Mouse (Mus musculus): ENCODE data around the gene Olfr92. TPM values are rescaled to one million over a fixed set of nuclear protein-coding genes. Genes with fewer than 3 reads are reported as not detected.
A peak's percentile ranks its signal among the peaks of the same experiment; 100 is the strongest.

Gene Olfr92
- total and polyA plus RNA-seq, 2 experiments from 2014 or later = not detected

DNA sequence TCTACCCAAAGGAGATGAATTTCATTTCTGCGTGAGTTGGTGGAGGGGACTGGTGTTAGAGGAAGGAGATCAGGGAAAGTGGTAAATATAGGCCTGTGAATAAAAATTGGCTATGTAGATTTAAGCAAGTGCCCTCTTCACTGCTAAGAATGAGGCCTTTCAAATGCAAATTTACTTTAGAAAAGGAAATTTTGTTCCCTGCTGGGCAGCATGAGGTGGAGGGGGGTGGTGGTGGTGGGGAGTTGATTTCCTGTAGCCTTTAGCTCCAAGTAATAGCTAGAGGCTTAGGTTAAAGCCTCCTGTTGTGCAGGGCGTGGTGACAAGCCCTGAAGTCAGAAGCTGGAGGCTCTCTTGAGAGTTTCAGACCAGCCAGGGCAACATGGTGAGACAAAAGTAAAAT lies 40.9 kb downstream of the Olfr92 start:
- Histone ChIP-seq H3K4me3 (ENCODE audit: low read depth, low read length) (no peak overlapping the region), H3K4me1 (ENCODE audit: insufficient read depth, low read length) (peaks cover 5% of the 10 kb centered on the region; the same call in 1 of the 2 replicates), H3K9me3 (ENCODE audit: low read length) (no peaks in the 10 kb centered on the region), H3K27ac (ENCODE audit: low read depth, low read length) (0 out of 2 replicates have a peak overlapping the region, but pooled peaks have one; percentile 26), H3K36me3 (ENCODE audit: insufficient read depth, low read length) (peaks cover 16% of the 10 kb centered on the region), H3K27me3 (ENCODE audit: insufficient read depth, low read length) (no peaks in the 10 kb centered on the region), H3K4me2 (ENCODE audit: low read depth, low read length, poor library complexity, severe bottlenecking) (no peak overlapping the region), H3K9ac (replicated peaks; ENCODE audit: low read length, poor library complexity, severe bottlenecking) (no peak overlapping the region)
- WGBS = 8% methylated on average over 2 of the region's 2 CpGs
- no peak for TF ChIP-seq CTCF (IDR thresholded peaks at IDR 0.05)
- DNase-seq (ENCODE audit: low spot score) (no peak), ATAC-seq (ENCODE audit: low FRiP score) (no peak)

DNA sequence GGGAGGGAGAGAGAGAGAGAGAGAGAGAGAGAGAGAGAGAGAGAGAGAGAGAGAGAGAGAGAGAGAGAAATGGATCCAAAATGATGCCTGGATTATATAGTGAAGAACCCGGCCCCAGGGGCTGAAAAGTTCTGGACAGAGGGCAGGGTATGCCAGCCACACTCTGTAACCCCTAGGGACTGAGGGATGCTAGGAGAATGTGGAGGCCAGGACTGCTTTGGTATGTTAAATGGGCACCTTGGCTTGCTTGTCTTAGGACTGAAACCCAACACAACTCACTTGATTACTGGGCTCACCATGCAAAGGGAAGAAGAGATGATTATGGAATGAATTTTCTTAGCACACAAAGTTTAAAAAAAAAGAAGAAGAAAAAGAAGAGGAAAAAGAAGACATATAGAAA lies 41.7 kb downstream of the Olfr92 start:
- Histone ChIP-seq H3K4me2 (ENCODE audit: low read depth, low read length, poor library complexity, severe bottlenecking) (no peak overlapping the region), H3K27ac (ENCODE audit: low read depth, low read length) (no peak overlapping the region; the same call in 1 of the 2 replicates), H3K36me3 (ENCODE audit: insufficient read depth, low read length) (peaks cover 22% of the 10 kb centered on the region), H3K4me3 (ENCODE audit: low read depth, low read length) (no peak overlapping the region), H3K9me3 (ENCODE audit: low read length) (no peaks in the 10 kb centered on the region), H3K9ac (replicated peaks; ENCODE audit: low read length, poor library complexity, severe bottlenecking) (no peak overlapping the region), H3K4me1 (ENCODE audit: insufficient read depth, low read length) (peaks cover 5% of the 10 kb centered on the region; the same call in 1 of the 2 replicates), H3K27me3 (ENCODE audit: insufficient read depth, low read length) (no peaks in the 10 kb centered on the region)
- no peak for TF ChIP-seq CTCF (IDR thresholded peaks at IDR 0.05)
- ATAC-seq (ENCODE audit: low FRiP score) (no peak), DNase-seq (ENCODE audit: low spot score) (no peak)
- 39% methylated on average over 1 of the region's 1 CpGs for WGBS

DNA sequence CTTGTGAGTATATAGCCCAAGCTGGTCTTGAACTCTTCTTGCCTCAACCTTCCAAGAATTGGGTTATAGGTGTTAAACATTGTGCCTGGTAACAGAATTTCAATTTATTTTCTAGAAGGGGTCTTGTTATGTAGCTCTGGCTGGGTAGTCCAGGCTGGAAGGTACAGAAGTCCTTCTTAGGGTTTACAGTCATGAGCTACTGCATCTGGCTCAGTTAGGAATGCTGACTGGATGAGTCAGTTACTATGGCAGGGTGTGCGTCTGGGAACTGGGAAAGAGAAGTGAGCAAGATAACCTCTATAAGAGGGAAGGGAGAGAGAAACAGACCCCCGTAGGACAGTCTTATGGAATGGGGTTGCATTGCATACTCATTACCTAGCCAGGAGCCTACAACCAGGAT lies 44.1 kb downstream of the Olfr92 start:
- 96% methylated on average over 2 of the region's 2 CpGs for WGBS
- TF ChIP-seq CTCF (IDR thresholded peaks at IDR 0.05) = no peak
- Histone ChIP-seq H3K36me3 (ENCODE audit: insufficient read depth, low read length) (peaks cover 39% of the 10 kb centered on the region), H3K4me1 (ENCODE audit: insufficient read depth, low read length) (peaks cover 5% of the 10 kb centered on the region; the same call in 1 of the 2 replicates), H3K9me3 (ENCODE audit: low read length) (no peaks in the 10 kb centered on the region), H3K27ac (ENCODE audit: low read depth, low read length) (no peak overlapping the region), H3K4me3 (ENCODE audit: low read depth, low read length) (no peak overlapping the region), H3K4me2 (ENCODE audit: low read depth, low read length, poor library complexity, severe bottlenecking) (no peak overlapping the region), H3K27me3 (ENCODE audit: insufficient read depth, low read length) (no peaks in the 10 kb centered on the region), H3K9ac (replicated peaks; ENCODE audit: low read length, poor library complexity, severe bottlenecking) (no peak overlapping the region)
- ATAC-seq (ENCODE audit: low FRiP score) (no peak), DNase-seq (ENCODE audit: low spot score) (no peak)

DNA sequence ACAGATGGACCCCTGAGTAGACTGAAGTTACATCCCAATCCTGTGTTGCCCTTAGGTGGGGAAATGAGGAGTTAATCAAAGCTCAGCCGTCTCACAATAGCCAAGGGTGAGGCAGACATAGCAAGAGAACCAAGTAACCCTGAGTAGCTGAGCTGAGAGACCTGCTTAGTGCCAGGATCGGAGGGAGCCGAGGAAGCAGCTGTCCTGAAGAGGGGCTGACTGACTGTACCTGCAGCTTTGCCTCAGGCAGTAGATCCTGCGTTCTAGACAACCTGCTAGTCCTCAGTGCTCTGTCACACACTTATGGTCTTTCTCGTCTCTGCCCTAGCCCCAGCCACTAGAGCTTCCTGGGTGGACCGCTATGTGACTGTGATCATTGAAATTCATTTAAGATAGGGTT lies 44.7 kb downstream of the Olfr92 start:
- H3K27ac ChIP-seq (ENCODE audit: low read depth, low read length) = no peak overlapping the region
- H3K9me3 ChIP-seq (ENCODE audit: low read length) = no peaks in the 10 kb centered on the region
- no peak for TF ChIP-seq CTCF (IDR thresholded peaks at IDR 0.05)
- ATAC-seq (ENCODE audit: low FRiP score) (no peak), DNase-seq (ENCODE audit: low spot score) (no peak)
- H3K9ac ChIP-seq (replicated peaks; ENCODE audit: low read length, poor library complexity, severe bottlenecking) = no peak overlapping the region
- peaks cover 5% of the 10 kb centered on the region; the same call in 1 of the 2 replicates for H3K4me1 ChIP-seq (ENCODE audit: insufficient read depth, low read length)
- no peak overlapping the region for H3K4me2 ChIP-seq (ENCODE audit: low read depth, low read length, poor library complexity, severe bottlenecking)
- peaks cover 45% of the 10 kb centered on the region for H3K36me3 ChIP-seq (ENCODE audit: insufficient read depth, low read length)
- 82% methylated on average over 6 of the region's 6 CpGs for WGBS
- no peaks in the 10 kb centered on the region for H3K27me3 ChIP-seq (ENCODE audit: insufficient read depth, low read length)
- no peak overlapping the region for H3K4me3 ChIP-seq (ENCODE audit: low read depth, low read length)

DNA sequence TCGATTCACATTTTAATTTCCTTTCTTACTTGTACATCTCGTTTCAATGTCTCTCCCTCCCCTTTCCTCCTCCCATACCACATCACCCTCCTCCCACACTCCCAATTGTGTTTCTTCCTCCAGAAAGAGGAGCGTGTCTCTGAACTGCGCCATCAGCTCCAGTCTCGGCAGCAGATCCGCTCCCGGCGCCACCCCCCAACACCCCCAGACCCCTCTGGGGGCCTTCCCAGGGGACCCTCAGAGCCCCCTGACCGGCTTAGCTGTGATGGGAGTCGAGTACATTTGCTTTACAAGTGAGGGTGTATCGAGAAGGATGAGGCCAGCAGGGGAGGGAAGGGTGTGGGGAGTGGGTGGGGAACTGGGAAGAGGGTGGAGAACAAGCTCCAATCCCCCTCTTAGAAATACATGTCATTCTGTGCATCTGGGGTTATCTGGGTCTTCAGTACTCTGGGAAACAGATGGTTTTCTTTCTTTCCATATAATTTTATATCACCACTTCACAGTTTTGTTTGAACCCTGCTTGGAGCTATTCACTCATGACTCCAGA lies 47.1 kb downstream of the Olfr92 start:
- no peak for TF ChIP-seq CTCF (IDR thresholded peaks at IDR 0.05)
- Histone ChIP-seq H3K9ac (replicated peaks; ENCODE audit: low read length, poor library complexity, severe bottlenecking) (no peak overlapping the region), H3K27me3 (ENCODE audit: insufficient read depth, low read length) (no peaks in the 10 kb centered on the region), H3K9me3 (ENCODE audit: low read length) (no peaks in the 10 kb centered on the region), H3K4me3 (ENCODE audit: low read depth, low read length) (no peak overlapping the region), H3K27ac (ENCODE audit: low read depth, low read length) (0 out of 2 replicates have a peak overlapping the region, but pooled peaks have one; percentile 32), H3K4me2 (ENCODE audit: low read depth, low read length, poor library complexity, severe bottlenecking) (no peak overlapping the region), H3K4me1 (ENCODE audit: insufficient read depth, low read length) (no peaks in the 10 kb centered on the region), H3K36me3 (ENCODE audit: insufficient read depth, low read length) (peaks cover 67% of the 10 kb centered on the region)
- DNase-seq (ENCODE audit: low spot score) (no peak), ATAC-seq (ENCODE audit: low FRiP score) (no peak)
- WGBS = 32% methylated on average over 11 of the region's 11 CpGs

DNA sequence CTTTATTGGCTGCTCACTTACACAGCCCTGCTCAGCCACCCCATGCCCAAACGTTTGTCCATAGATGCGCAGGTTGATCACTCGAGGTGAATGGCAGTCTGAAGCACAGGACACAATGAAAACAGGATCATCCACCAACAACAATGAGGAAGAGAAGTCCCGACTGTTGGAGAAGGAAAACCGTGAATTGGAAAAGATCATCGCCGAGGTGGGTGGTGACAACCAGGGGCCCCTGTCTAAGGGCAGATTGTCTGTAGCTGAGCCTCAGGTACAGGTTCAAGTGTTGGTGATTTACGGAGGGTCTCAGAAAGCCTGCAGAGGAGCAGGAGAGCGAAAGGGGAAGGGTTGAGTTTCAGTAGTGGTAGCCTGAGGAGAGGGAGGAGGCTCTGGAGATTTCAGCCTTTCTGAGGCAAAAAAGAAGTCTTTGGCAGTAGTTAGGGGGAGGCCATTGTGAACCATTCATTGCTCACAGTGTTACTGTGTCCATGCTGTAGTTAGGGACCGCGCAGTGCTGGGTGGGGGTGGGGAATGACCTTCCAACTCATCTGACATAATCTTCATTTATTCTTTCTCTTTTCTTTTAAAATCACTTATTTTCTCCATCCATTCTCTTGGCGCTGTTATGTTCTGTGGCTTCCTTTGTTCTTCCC lies 47.7 kb downstream of the Olfr92 start:
- Histone ChIP-seq H3K9me3 (ENCODE audit: low read length) (no peaks in the 10 kb centered on the region), H3K27me3 (ENCODE audit: insufficient read depth, low read length) (no peaks in the 10 kb centered on the region), H3K36me3 (ENCODE audit: insufficient read depth, low read length) (peaks cover 73% of the 10 kb centered on the region), H3K27ac (ENCODE audit: low read depth, low read length) (no peak overlapping the region), H3K4me1 (ENCODE audit: insufficient read depth, low read length) (no peaks in the 10 kb centered on the region), H3K4me2 (ENCODE audit: low read depth, low read length, poor library complexity, severe bottlenecking) (no peak overlapping the region), H3K4me3 (ENCODE audit: low read depth, low read length) (no peak overlapping the region), H3K9ac (replicated peaks; ENCODE audit: low read length, poor library complexity, severe bottlenecking) (no peak overlapping the region)
- 49% methylated on average over 12 of the region's 12 CpGs for WGBS
- 0 out of 2 replicates have a peak, but pooled peaks have one; percentile 25 for ATAC-seq (ENCODE audit: low FRiP score)
- no peak for TF ChIP-seq CTCF (IDR thresholded peaks at IDR 0.05)
- no peak for DNase-seq (ENCODE audit: low spot score)
